8 mouse cellular contexts compared by ENCODE assay signal in genomic region chr10:36506727-36507555, GRCm38 (mm10). TPM values are rescaled to one million over a fixed set of nuclear protein-coding genes. Genes with fewer than 3 reads are reported as not detected.
DNase-seq lines count a peak whose midpoint lies in the region; ATAC-seq and TF ChIP-seq lines count a peak whose summit lies in the region.

Hs3st5 (plus strand) TSS chr10:36506814.

- H3K79me2 ChIP-seq in C2C12 (ENCODE audit: control insufficient read depth, insufficient read depth) = no peaks in the 10 kb centered on the region

- TF ChIP-seq EP300 in lung, postnatal 0 days (IDR thresholded peaks at IDR 0.05) = no peak

- H3K9ac ChIP-seq in embryonic facial prominence, embryonic 13.5 days = peak within 1 kb of the TSS; percentile 70
- peak within 1 kb of the TSS; percentile 58 for H3K9ac ChIP-seq in heart, embryonic 15.5 days
- no peak within 1 kb of the TSS for H3K9ac ChIP-seq in lung, postnatal 0 days (replicated peaks; ENCODE audit: low read depth)

- no peak within 1 kb of the TSS for H3ac ChIP-seq in C2C12 (ENCODE audit: control insufficient read depth, insufficient read length, low read depth)

- no peaks in the 10 kb centered on the region for H3K9me3 ChIP-seq in embryonic facial prominence, embryonic 13.5 days
- H3K9me3 ChIP-seq in heart, embryonic 15.5 days (replicated peaks) = no peaks in the 10 kb centered on the region
- no peaks in the 10 kb centered on the region for H3K9me3 ChIP-seq in lung, postnatal 0 days (ENCODE audit: low read length)

- H3K4me1 ChIP-seq in embryonic facial prominence, embryonic 13.5 days = peaks cover 13% of the 10 kb centered on the region; the same call in 1 of the 2 replicates
- H3K4me1 ChIP-seq in heart, embryonic 15.5 days (replicated peaks) = peaks cover 17% of the 10 kb centered on the region
- H3K4me1 ChIP-seq in lung, postnatal 0 days (ENCODE audit: insufficient read depth, low read depth, low read length) = no peaks in the 10 kb centered on the region; the same call in 1 of the 2 replicates

- H3K4me3 ChIP-seq in C2C12 (ENCODE audit: insufficient read depth, poor library complexity, severe bottlenecking) = peak within 1 kb of the TSS; percentile 52
- peak within 1 kb of the TSS; percentile 73 for H3K4me3 ChIP-seq in embryonic facial prominence, embryonic 13.5 days
- peak within 1 kb of the TSS; percentile 63 for H3K4me3 ChIP-seq in heart, embryonic 15.5 days
- peak within 1 kb of the TSS; percentile 43 for H3K4me3 ChIP-seq in lung, postnatal 0 days (ENCODE audit: low read depth, low read length)

- peak within 1 kb of the TSS; percentile 87 for H3K4me2 ChIP-seq in embryonic facial prominence, embryonic 13.5 days
- peak within 1 kb of the TSS; percentile 100 for H3K4me2 ChIP-seq in heart, embryonic 15.5 days
- H3K4me2 ChIP-seq in lung, postnatal 0 days (replicated peaks; ENCODE audit: low read depth, low read length) = peak within 1 kb of the TSS; percentile 65

- no peak for TF ChIP-seq CTCF in C2C12 (IDR thresholded peaks at IDR 0.05; ENCODE audit: control insufficient read depth, insufficient read depth, insufficient read length)
- no peak for TF ChIP-seq CTCF in lung, postnatal 0 days (IDR thresholded peaks at IDR 0.05)

- peak; percentile 89 for ATAC-seq in embryonic facial prominence, embryonic 13.5 days (ENCODE audit: insufficient number of reproducible peaks, insufficient read depth, low FRiP score, low TSS enrichment, low read depth)
- ATAC-seq in heart, embryonic 15.5 days (replicated peaks; ENCODE audit: insufficient number of reproducible peaks, insufficient read depth, low FRiP score, low read depth) = peak; percentile 79
- peak; percentile 55 for ATAC-seq in lung, postnatal 0 days

- DNase-seq in adrenal gland, postnatal 25 days = peak; percentile 63
- peak; percentile 32 for DNase-seq in layer of hippocampus, adult 9-11 months
- peak; percentile 34 for DNase-seq in lung, postnatal 0 days (ENCODE audit: low spot score)
- peak; percentile 92 for DNase-seq in retina, embryonic 14.5 days (ENCODE audit: low spot score)
- DNase-seq in thymus, adult 18-20 months = no peak

- no peak within 1 kb of the TSS for H3K27ac ChIP-seq in embryonic facial prominence, embryonic 13.5 days
- no peak within 1 kb of the TSS for H3K27ac ChIP-seq in heart, embryonic 15.5 days
- H3K27ac ChIP-seq in lung, postnatal 0 days (ENCODE audit: low read length) = no peak within 1 kb of the TSS

- H3K27me3 ChIP-seq in C2C12 (ENCODE audit: control insufficient read depth, insufficient read depth, insufficient read length) = no peaks in the 10 kb centered on the region
- H3K27me3 ChIP-seq in embryonic facial prominence, embryonic 13.5 days = peaks cover 49% of the 10 kb centered on the region
- peaks cover 43% of the 10 kb centered on the region for H3K27me3 ChIP-seq in heart, embryonic 15.5 days
- H3K27me3 ChIP-seq in lung, postnatal 0 days (replicated peaks; ENCODE audit: insufficient read depth, low read length) = peaks cover 15% of the 10 kb centered on the region; the same call in 1 of the 2 replicates

- no peaks in the 10 kb centered on the region for H3K36me3 ChIP-seq in C2C12 (ENCODE audit: control insufficient read depth, insufficient read depth)
- no peaks in the 10 kb centered on the region for H3K36me3 ChIP-seq in embryonic facial prominence, embryonic 13.5 days
- no peaks in the 10 kb centered on the region for H3K36me3 ChIP-seq in heart, embryonic 15.5 days
- H3K36me3 ChIP-seq in lung, postnatal 0 days (ENCODE audit: insufficient read depth, low read length) = no peaks in the 10 kb centered on the region

- under 1% methylated on average over 68 of the region's 71 CpGs for WGBS in embryonic facial prominence, embryonic 13.5 days
- under 1% methylated on average over 69 of the region's 71 CpGs for WGBS in heart, embryonic 15.5 days
- WGBS in lung, postnatal 0 days = under 1% methylated on average over 58 of the region's 71 CpGs

- no peaks in the 10 kb centered on the region for H3K79me3 ChIP-seq in C2C12 (ENCODE audit: low read depth)

TF ChIP-seq in C2C12, 6 proteins besides CTCF, POLR2A, EP300 and RAD21:
- no peak for TF ChIP-seq MAX (IDR thresholded peaks at IDR 0.05)

RNA-seq across cellular contexts. Expression of gene Hs3st5, which starts in this region (rescaled TPM):
- polyA plus RNA-seq in C2C12 (2012; fragmentation: generic; extraction: Trizol) = 0.04 TPM
- total RNA-seq in adrenal gland, postnatal 25 days (2021) = 1.2 and 1.7 TPM in 2 replicates
- polyA plus RNA-seq in embryonic facial prominence, embryonic 13.5 days (2015; fragmentation: Nextera tagmentation; extraction: Ambion mirVana) = 5.4 and 5.6 TPM in 2 replicates
- 0.35 and 0.81 TPM in 2 replicates for polyA plus RNA-seq in heart, embryonic 15.5 days (2015; fragmentation: Nextera tagmentation; extraction: Ambion mirVana)
- polyA plus RNA-seq in lung, postnatal 0 days (2015; fragmentation: Nextera tagmentation; extraction: Ambion mirVana) = 0.05 TPM in 1 of 2 replicates, not detected in the other

Comparison
In these comparisons a context has a peak if more than half of its experiments do, and no peak if none do; other contexts are left out.
1. Peak in ATAC-seq, H3K4me3 ChIP-seq, H3K9ac ChIP-seq and H3K4me2 ChIP-seq in heart, embryonic 15.5 days; RNA of the gene not detected or under 1 TPM.
2. Peak in DNase-seq, ATAC-seq, H3K4me3 ChIP-seq and H3K4me2 ChIP-seq in lung, postnatal 0 days; RNA of the gene not detected or under 1 TPM.
3. DNase-seq: peak in adrenal gland, postnatal 25 days (single experiment), layer of hippocampus, adult 9-11 months (single experiment) and retina, embryonic 14.5 days (single experiment); none in thymus, adult 18-20 months (0 of 2).
4. Peak in every context shown above with its lines, with median percentiles within 50 percentile points of each other: H3K4me3 ChIP-seq, ATAC-seq and H3K4me2 ChIP-seq.